Mouse (Mus musculus) small intestine, adult 2 months (tissue): ENCODE data around the gene Rnf126.

Source experiments
- CTCF ChIP-seq: fragments of 200-500 bp; IDR thresholded peaks from 2 replicates; pipeline ENCODE4 v1.5.1; 2012; ENCODE audit warnings: low read depth, mild to moderate bottlenecking, control low read depth, inconsistent platforms, low read length, moderate library complexity, mixed read lengths; ENCODE audit not compliant: insufficient replicate concordance, insufficient read length; ENCODE audit errors: extremely low read depth
- POLR2A ChIP-seq: fragments of 200-500 bp; IDR thresholded peaks from 2 replicates; pipeline ENCODE4 v1.6.1; 2012; ENCODE audit warnings: low read depth, mild to moderate bottlenecking, control low read depth, inconsistent platforms, low read length, moderate library complexity

- TF ChIP-seq CTCF, result no peak
- no peak for TF ChIP-seq POLR2A
Measured at GRCm38 (mm10) chr10:79805636-79806035, 38.9 kb upstream of the Rnf126 start.
